In the genomic region with DNA sequence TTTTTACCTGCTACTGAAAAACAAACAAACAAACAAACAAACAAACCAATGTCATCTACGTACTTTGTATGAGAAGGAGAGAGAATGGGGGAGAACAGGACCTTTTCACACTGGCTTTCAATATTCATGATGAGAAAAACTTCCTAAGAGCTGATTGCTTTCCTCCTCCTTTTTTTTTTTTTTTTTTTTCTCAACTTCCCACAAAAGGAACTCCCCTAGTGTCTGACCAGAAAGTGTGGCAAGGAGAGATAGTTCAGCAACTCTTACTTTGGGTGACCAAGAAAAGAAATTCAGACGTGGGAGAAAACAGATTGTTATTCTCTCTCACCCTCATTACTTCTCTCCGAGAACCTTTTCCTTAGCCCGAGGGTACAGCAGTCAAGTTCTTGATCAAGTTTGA, we compare ENCODE assay signal across 13 mouse cellular contexts. TPM values are rescaled to one million over a fixed set of nuclear protein-coding genes. Genes with fewer than 3 reads are reported as not detected.
DNase-seq lines count a peak whose midpoint lies in the region; ATAC-seq and TF ChIP-seq lines count a peak whose summit lies in the region.
"Had no signal": no experiment of that assay in that cellular context is flagged by ENCODE, and none has a peak within 500 bp of the region (broad histone marks: within the 10 kb centered on the region; RNA-seq: fewer than 3 reads in every experiment).

No protein-coding gene starts in this region.

- no peak for TF ChIP-seq RAD21 in CH12.LX (IDR thresholded peaks at IDR 0.05; ENCODE audit: low read depth, low read length)

- H3K79me2 ChIP-seq in CH12.LX (replicated peaks; ENCODE audit: control insufficient read depth, extremely low read depth, insufficient read depth, poor library complexity, severe bottlenecking), result peaks cover 73% of the 10 kb centered on the region

- no peak for TF ChIP-seq CTCF in kidney, postnatal 0 days (IDR thresholded peaks at IDR 0.05; ENCODE audit: low read depth)
- TF ChIP-seq CTCF in CH12.LX (conservative IDR thresholded peaks at IDR 0.05 in 1 of 2, IDR thresholded peaks at IDR 0.05 in 1 of 2; ENCODE audit: low read depth in 2 of 2, low read length in 2 of 2), result no peak

- H3K36me3 ChIP-seq in heart, embryonic 11.5 days (ENCODE audit: control insufficient read depth, insufficient read depth, low read length), result no peaks in the 10 kb centered on the region
- no peaks in the 10 kb centered on the region for H3K36me3 ChIP-seq in kidney, postnatal 0 days (ENCODE audit: insufficient read depth, low read length)
- H3K36me3 ChIP-seq in CH12.LX (replicated peaks in 1 of 2; ENCODE audit: control insufficient read depth in 1 of 2, insufficient read depth in 1 of 2, low read length in 1 of 2), result peaks cover 0 to 9% of the 10 kb centered on the region in 2 experiments
- no peaks in the 10 kb centered on the region for H3K36me3 ChIP-seq in liver, embryonic 13.5 days
- H3K36me3 ChIP-seq: limb, embryonic 15.5 days had no signal

- peak overlapping the region; percentile 73 for H3K4me2 ChIP-seq in heart, embryonic 11.5 days
- peak overlapping the region; percentile 66 for H3K4me2 ChIP-seq in kidney, postnatal 0 days (ENCODE audit: low read length)
- peak overlapping the region; percentile 70 for H3K4me2 ChIP-seq in CH12.LX (ENCODE audit: insufficient read depth, low read depth, poor library complexity, severe bottlenecking)
- peak overlapping the region; percentile 90 for H3K4me2 ChIP-seq in liver, embryonic 13.5 days

- H3K4me3 ChIP-seq in heart, embryonic 11.5 days (ENCODE audit: low read depth, low read length), result peak overlapping the region; percentile 83
- peak overlapping the region; percentile 84; the same call in 1 of the 2 replicates for H3K4me3 ChIP-seq in kidney, postnatal 0 days (replicated peaks; ENCODE audit: low read depth, low read length)
- H3K4me3 ChIP-seq in CH12.LX (replicated peaks in 1 of 3; ENCODE audit: low read depth in 2 of 3, low read length in 2 of 3, poor library complexity in 1 of 3), result peak overlapping the region; percentile 72 to 97 (median 95)
- H3K4me3 ChIP-seq in liver, embryonic 13.5 days (replicated peaks), result peak overlapping the region; percentile 86

- TF ChIP-seq POLR2A in CH12.LX (IDR thresholded peaks at IDR 0.05; ENCODE audit: low read depth, low read length), result peak; percentile 14; the same call in 1 of the 2 replicates

- dilution Hi-C loops in CH12.LX (cut with MboI; ENCODE audit: extremely low pct_ligation_motif_present, extremely low pct_unique_long_range_greater_than_20kb, low sequenced_read_pairs), result no loop called here

- 64% methylated on average over 4 of the region's 4 CpGs for WGBS in heart, embryonic 11.5 days (ENCODE audit: insufficient replicate concordance)
- 57% methylated on average over 4 of the region's 4 CpGs for WGBS in kidney, postnatal 0 days
- WGBS in liver, embryonic 13.5 days (ENCODE audit: insufficient replicate concordance), result 29% methylated on average over 4 of the region's 4 CpGs

- in situ Hi-C loops in CH12.LX (cut with MboI; ENCODE audit: low pct_ligation_motif_present, low pct_unique_long_range_greater_than_20kb, low sequenced_read_pairs), result no loop called here

- 0 out of 2 replicates have a peak, but pooled peaks cover 13% of the 10 kb centered on the region for H3K4me1 ChIP-seq in heart, embryonic 11.5 days (ENCODE audit: control insufficient read depth, insufficient read depth, low read length)
- no peaks in the 10 kb centered on the region for H3K4me1 ChIP-seq in kidney, postnatal 0 days (replicated peaks; ENCODE audit: insufficient read depth, low read length)
- peaks cover 0 to 21% of the 10 kb centered on the region in 2 experiments; a peak in 2 of 4 replicates for H3K4me1 ChIP-seq in CH12.LX (ENCODE audit: control insufficient read depth in 1 of 2, insufficient read depth in 2 of 2)
- H3K4me1 ChIP-seq in liver, embryonic 13.5 days (replicated peaks), result peaks cover 82% of the 10 kb centered on the region

- no peaks in the 10 kb centered on the region for H3K27me3 ChIP-seq in heart, embryonic 11.5 days (ENCODE audit: control insufficient read depth, insufficient read depth, low read length)
- H3K27me3 ChIP-seq in kidney, postnatal 0 days (ENCODE audit: insufficient read depth, low read length), result no peaks in the 10 kb centered on the region
- H3K27me3 ChIP-seq in CH12.LX (replicated peaks), result no peaks in the 10 kb centered on the region
- H3K27me3 ChIP-seq in liver, embryonic 13.5 days, result no peaks in the 10 kb centered on the region
- H3K27me3 ChIP-seq: limb, embryonic 15.5 days had no signal

- no peak for ATAC-seq in heart, embryonic 11.5 days (replicated peaks; ENCODE audit: insufficient number of reproducible peaks, low FRiP score, low TSS enrichment)
- ATAC-seq in kidney, postnatal 0 days (replicated peaks; ENCODE audit: low FRiP score, low read depth), result no peak
- no peak for ATAC-seq in liver, embryonic 13.5 days (ENCODE audit: low read depth)
- ATAC-seq: forebrain, embryonic 14.5 days had no signal

- H3K27ac ChIP-seq in heart, embryonic 11.5 days (ENCODE audit: low read depth, low read length), result no peak overlapping the region
- no peak overlapping the region for H3K27ac ChIP-seq in kidney, postnatal 0 days
- H3K27ac ChIP-seq in CH12.LX (ENCODE audit: insufficient read depth, low read depth), result peak overlapping the region; percentile 73
- H3K27ac ChIP-seq in liver, embryonic 13.5 days, result peak overlapping the region; percentile 89
- H3K27ac ChIP-seq: limb, embryonic 15.5 days had no signal

- H3K9ac ChIP-seq in heart, embryonic 11.5 days (ENCODE audit: low read depth, low read length), result no peak overlapping the region; the same call in 1 of the 2 replicates
- H3K9ac ChIP-seq in kidney, postnatal 0 days (ENCODE audit: low read depth, low read length), result no peak overlapping the region
- peak overlapping the region; percentile 93 for H3K9ac ChIP-seq in CH12.LX (ENCODE audit: insufficient read depth, low read depth)
- peak overlapping the region; percentile 93 for H3K9ac ChIP-seq in liver, embryonic 13.5 days
- H3K9ac ChIP-seq: limb, embryonic 15.5 days had no signal

- H3K9me3 ChIP-seq in heart, embryonic 11.5 days (replicated peaks; ENCODE audit: control insufficient read depth, low read length), result no peaks in the 10 kb centered on the region
- H3K9me3 ChIP-seq in kidney, postnatal 0 days (replicated peaks; ENCODE audit: low read length), result no peaks in the 10 kb centered on the region
- H3K9me3 ChIP-seq in CH12.LX (replicated peaks; ENCODE audit: low read length), result no peaks in the 10 kb centered on the region
- no peaks in the 10 kb centered on the region for H3K9me3 ChIP-seq in liver, embryonic 13.5 days (replicated peaks)
- H3K9me3 ChIP-seq: limb, embryonic 15.5 days had no signal

- no peak for TF ChIP-seq EP300 in CH12.LX (IDR thresholded peaks at IDR 0.05; ENCODE audit: low read length)

- DNase-seq in heart, adult 18-20 months, result no peak
- no peak for DNase-seq in kidney, postnatal 0 days (ENCODE audit: low spot score)
- DNase-seq in kidney, adult 9 months, result no peak
- no peak for DNase-seq in CH12.LX (ENCODE audit: extremely low read depth)
- no peak for DNase-seq in liver, embryonic 13.5 days
- DNase-seq in urinary bladder, postnatal 4 days (ENCODE audit: low spot score in 2 of 2), result no peak
- DNase-seq in B cell, adult 2 months, result no peak
- DNase-seq: adrenal gland, postnatal 14 days; cerebellum, adult 11-12 months; right cerebral cortex, postnatal 25 days had no signal

TF ChIP-seq in CH12.LX, 34 proteins besides CTCF, POLR2A, EP300 and RAD21:
- TF ChIP-seq BHLHE40 (IDR thresholded peaks at IDR 0.05; ENCODE audit: low read depth, low read length), result peak; percentile 3; the same call in 1 of the 2 replicates
- TF ChIP-seq MYC (IDR thresholded peaks at IDR 0.05; ENCODE audit: low read depth, low read length), result no peak
- peak; percentile 33 for TF ChIP-seq ZMIZ1 (IDR thresholded peaks at IDR 0.05; ENCODE audit: low read depth, low read length)
- no peak for TF ChIP-seq MAX (IDR thresholded peaks at IDR 0.05; ENCODE audit: low read length)
- peak; percentile 92 for TF ChIP-seq ZNF384 (IDR thresholded peaks at IDR 0.05; ENCODE audit: low read depth, low read length)
- TF ChIP-seq TBP (conservative IDR thresholded peaks at IDR 0.05; ENCODE audit: low read depth, low read length), result 0 out of 2 replicates have a peak, but pooled peaks have one; percentile 38
- no peak for TF ChIP-seq POLR2AphosphoS2 (IDR thresholded peaks at IDR 0.05; ENCODE audit: low read depth, low read length)

RNA-seq across cellular contexts. Expression of a gene that starts 2.9 kb away (rescaled TPM):
- 17.1 and 17.7 TPM in 2 replicates for polyA plus RNA-seq in heart, embryonic 11.5 days (2014; fragmentation: Nextera tagmentation; extraction: Ambion mirVana)
- 10 to 100 TPM; 41.9 to 43.0 TPM for total RNA-seq in heart, adult 18-20 months (2021)
- 93.6 and 93.8 TPM in 2 replicates for polyA plus RNA-seq in kidney, postnatal 0 days (2015; fragmentation: Nextera tagmentation; extraction: Ambion mirVana)
- total RNA-seq in CH12.LX (2012; rRNA removed) (149 and 167 TPM in 2 replicates), CH12.LX (2014; rRNA removed) (225 and 240 TPM in 2 replicates)
- 391 and 420 TPM in 2 replicates for polyA plus RNA-seq in CH12.LX (2012; ENCODE audit: insufficient read length, low read depth)
- polyA plus RNA-seq in liver, embryonic 13.5 days (2015; fragmentation: Nextera tagmentation; extraction: Ambion mirVana), result 43.5 and 47.6 TPM in 2 replicates

Comparison
In these comparisons a context has a peak if more than half of its experiments do, and no peak if none do; other contexts are left out.
1. H3K27ac ChIP-seq: peak in CH12.LX (single experiment) and liver, embryonic 13.5 days (single experiment); none in heart, embryonic 11.5 days (single experiment) and kidney, postnatal 0 days (single experiment).
2. H3K9ac ChIP-seq: peak in CH12.LX (single experiment) and liver, embryonic 13.5 days (single experiment); none in heart, embryonic 11.5 days (single experiment) and kidney, postnatal 0 days (single experiment).
3. Peak in every context shown above with its lines, with median percentiles within 50 percentile points of each other: H3K4me2 ChIP-seq and H3K4me3 ChIP-seq.